Mouse (Mus musculus): ENCODE results near the gene Sez6. TPM values are rescaled to one million over a fixed set of nuclear protein-coding genes. Genes with fewer than 3 reads are reported as not detected.

Sez6 gene
- total and polyA plus RNA-seq, 3 experiments = 0.04 TPM; not detected in 2

DNA sequence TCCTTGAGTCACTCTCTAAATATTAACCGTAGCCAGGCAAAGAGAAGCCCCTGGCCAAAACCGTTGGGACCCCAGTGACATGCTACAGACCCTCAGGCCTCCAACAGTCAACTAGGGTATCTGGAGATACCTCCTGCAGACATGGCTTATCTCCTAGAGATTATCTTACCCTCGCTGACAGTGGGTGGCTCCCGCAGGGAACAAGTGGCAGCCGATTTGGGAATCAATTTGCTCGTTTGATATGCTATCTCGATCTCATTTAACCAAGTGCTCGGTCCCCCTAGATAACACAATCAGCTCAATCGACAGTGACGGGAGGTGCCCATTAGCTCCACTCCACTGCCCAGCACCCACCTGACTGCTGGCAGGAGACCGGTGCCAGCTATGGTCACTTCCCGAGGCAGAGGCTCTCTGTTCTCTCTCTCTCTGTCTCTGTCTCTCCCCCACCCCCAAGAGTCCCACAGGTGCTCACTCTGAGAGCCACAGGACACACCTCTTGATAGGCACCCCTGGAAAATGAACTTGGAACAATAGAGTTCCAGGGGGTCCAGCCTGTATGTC, 19.6 kb downstream of the Sez6 start:
- Histone ChIP-seq H3K79me2 (replicated peaks; ENCODE audit: control insufficient read depth, extremely low read depth, insufficient read depth, poor library complexity, severe bottlenecking) (no peaks in the 10 kb centered on the region), H3K36me3 (replicated peaks in 1 of 2; ENCODE audit: control insufficient read depth in 1 of 2, insufficient read depth in 1 of 2, low read length in 1 of 2) (no peaks in the 10 kb centered on the region), H3K27me3 (replicated peaks) (peaks cover 24% of the 10 kb centered on the region), H3K4me3 (replicated peaks in 1 of 3; ENCODE audit: low read depth in 2 of 3, low read length in 2 of 3, poor library complexity in 1 of 3) (no peak overlapping the region), H3K9ac (ENCODE audit: insufficient read depth, low read depth) (no peak overlapping the region), H3K4me1 (ENCODE audit: control insufficient read depth in 1 of 2, insufficient read depth in 2 of 2) (peaks cover 0 to 10% of the 10 kb centered on the region in 2 experiments; a peak in 2 of 4 replicates), H3K9me3 (replicated peaks; ENCODE audit: low read length) (peaks cover 7% of the 10 kb centered on the region), H3K27ac (ENCODE audit: insufficient read depth, low read depth) (no peak overlapping the region), H3K4me2 (ENCODE audit: insufficient read depth, low read depth, poor library complexity, severe bottlenecking) (no peak overlapping the region)
- dilution Hi-C loops (cut with MboI; ENCODE audit: extremely low pct_ligation_motif_present, extremely low pct_unique_long_range_greater_than_20kb, low sequenced_read_pairs) = no loop called here
- no peak for DNase-seq (ENCODE audit: extremely low read depth)
- no peak for TF ChIP-seq MXI1 (IDR thresholded peaks at IDR 0.05; ENCODE audit: low read depth, low read length)
- TF ChIP-seq ZKSCAN1 (IDR thresholded peaks at IDR 0.05; ENCODE audit: borderline replicate concordance, low read depth, low read length) = no peak
- no peak for TF ChIP-seq BHLHE40 (IDR thresholded peaks at IDR 0.05; ENCODE audit: low read depth, low read length)
- no peak for TF ChIP-seq ZMIZ1 (IDR thresholded peaks at IDR 0.05; ENCODE audit: low read depth, low read length)
- TF ChIP-seq ELF1 (IDR thresholded peaks at IDR 0.05; ENCODE audit: low read depth, low read length) = no peak
- no peak for TF ChIP-seq USF1 (IDR thresholded peaks at IDR 0.05; ENCODE audit: low read depth, low read length)
- no peak for TF ChIP-seq GABPA (IDR thresholded peaks at IDR 0.05; ENCODE audit: insufficient replicate concordance, low read depth, low read length)
- no peak for TF ChIP-seq UBTF (IDR thresholded peaks at IDR 0.05; ENCODE audit: low read depth, low read length)
- no peak for TF ChIP-seq HCFC1 (IDR thresholded peaks at IDR 0.05; ENCODE audit: low read depth, low read length)
- TF ChIP-seq USF2 (conservative IDR thresholded peaks at IDR 0.05; ENCODE audit: low read depth, low read length) = no peak
- no peak for TF ChIP-seq EP300 (IDR thresholded peaks at IDR 0.05; ENCODE audit: low read length)
- TF ChIP-seq ETS1 (conservative IDR thresholded peaks at IDR 0.05; ENCODE audit: low read depth, low read length) = no peak
- no peak for TF ChIP-seq MAZ (IDR thresholded peaks at IDR 0.05; ENCODE audit: low read depth, low read length)
- no peak for TF ChIP-seq CTCF (conservative IDR thresholded peaks at IDR 0.05 in 1 of 2, IDR thresholded peaks at IDR 0.05 in 1 of 2; ENCODE audit: low read depth in 2 of 2, low read length in 2 of 2)
- no peak for TF ChIP-seq MAX (IDR thresholded peaks at IDR 0.05; ENCODE audit: low read length)
- TF ChIP-seq JUN (IDR thresholded peaks at IDR 0.05; ENCODE audit: insufficient read depth, low read depth, low read length) = no peak
- no peak for TF ChIP-seq SIN3A (IDR thresholded peaks at IDR 0.05; ENCODE audit: low read length)
- no peak for TF ChIP-seq MAFK (IDR thresholded peaks at IDR 0.05; ENCODE audit: insufficient replicate concordance, low read length)
- TF ChIP-seq CHD2 (IDR thresholded peaks at IDR 0.05; ENCODE audit: low read length) = no peak
- no peak for TF ChIP-seq ZNF384 (IDR thresholded peaks at IDR 0.05; ENCODE audit: low read depth, low read length)
- in situ Hi-C loops (cut with MboI; ENCODE audit: low pct_ligation_motif_present, low pct_unique_long_range_greater_than_20kb, low sequenced_read_pairs) = loop anchor here (5.0 kb wide), 1 partner anchor 123 kb away; no protein-coding TSS in a partner anchor

DNA sequence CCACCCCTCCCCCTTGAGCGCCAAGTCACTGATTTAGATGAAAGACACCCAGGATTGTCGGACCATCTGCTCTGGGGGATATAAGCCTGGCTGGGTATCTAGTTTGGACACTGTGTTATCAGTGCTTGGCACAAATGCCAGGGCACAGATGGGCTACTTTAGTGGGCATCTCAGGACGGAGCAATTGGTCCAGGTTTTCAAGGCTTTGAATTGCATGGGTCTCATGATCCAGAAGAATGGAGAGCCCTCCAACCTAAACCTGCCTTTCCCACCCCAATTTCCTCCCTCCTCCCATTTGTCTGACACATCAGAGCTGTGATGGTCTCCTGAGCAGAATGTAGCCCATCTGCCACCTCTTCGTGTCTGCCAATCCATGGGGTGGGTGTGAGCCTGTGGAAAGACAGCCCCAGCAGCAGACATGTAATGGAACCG, 20.2 kb downstream of the Sez6 start:
- no peak for TF ChIP-seq SMC3 (IDR thresholded peaks at IDR 0.05; ENCODE audit: low read depth, low read length)
- TF ChIP-seq TCF12 (IDR thresholded peaks at IDR 0.05; ENCODE audit: low read depth, low read length) = no peak
- TF ChIP-seq NELFE (IDR thresholded peaks at IDR 0.05; ENCODE audit: low read depth, low read length) = no peak
- H3K9ac ChIP-seq (ENCODE audit: insufficient read depth, low read depth) = no peak overlapping the region
- dilution Hi-C loops (cut with MboI; ENCODE audit: extremely low pct_ligation_motif_present, extremely low pct_unique_long_range_greater_than_20kb, low sequenced_read_pairs) (no loop called here), in situ Hi-C loops (cut with MboI; ENCODE audit: low pct_ligation_motif_present, low pct_unique_long_range_greater_than_20kb, low sequenced_read_pairs) (loop anchor here (5.0 kb wide), 1 partner anchor 124 kb away; no protein-coding TSS in a partner anchor)
- H3K27me3 ChIP-seq (replicated peaks) = peaks cover 30% of the 10 kb centered on the region
- no peaks in the 10 kb centered on the region for H3K36me3 ChIP-seq (replicated peaks in 1 of 2; ENCODE audit: control insufficient read depth in 1 of 2, insufficient read depth in 1 of 2, low read length in 1 of 2)
- H3K79me2 ChIP-seq (replicated peaks; ENCODE audit: control insufficient read depth, extremely low read depth, insufficient read depth, poor library complexity, severe bottlenecking) = no peaks in the 10 kb centered on the region
- no peak overlapping the region for H3K4me2 ChIP-seq (ENCODE audit: insufficient read depth, low read depth, poor library complexity, severe bottlenecking)
- H3K4me1 ChIP-seq (ENCODE audit: control insufficient read depth in 1 of 2, insufficient read depth in 2 of 2) = peaks cover under 1 to 10% of the 10 kb centered on the region in 2 experiments; a peak in 2 of 4 replicates
- peaks cover 7% of the 10 kb centered on the region for H3K9me3 ChIP-seq (replicated peaks; ENCODE audit: low read length)
- H3K27ac ChIP-seq (ENCODE audit: insufficient read depth, low read depth) = no peak overlapping the region
- DNase-seq (ENCODE audit: extremely low read depth) = no peak
- no peak overlapping the region for H3K4me3 ChIP-seq (replicated peaks in 1 of 3; ENCODE audit: low read depth in 2 of 3, low read length in 2 of 3, poor library complexity in 1 of 3)
